Mouse (Mus musculus) hindbrain, embryonic 14.5 days (tissue): Measurements from ENCODE around the gene Trmt13. TPM values are rescaled to one million over a fixed set of nuclear protein-coding genes. Genes with fewer than 3 reads are reported as not detected.
"Not testable (repeated sequence)": the region's sequence is repeated elsewhere in the genome, so short reads cannot be mapped to it uniquely, and the experiment has no call there.

Source experiments
- ATAC-seq: fragments of 200-750 bp; cut with Nextera tagmentation; 2 replicates; pipeline ENCODE4 v1.8.0; 2017; ENCODE audit warnings: moderate number of reproducible peaks, mild to moderate bottlenecking, moderate TSS enrichment, moderate library complexity; ENCODE audit not compliant: low FRiP score
- DNase-seq: peaks from one replicate; pipeline ENCODE4 v3.0.0-alpha.2; 2015; ENCODE audit warnings: low spot score
- H3K27ac ChIP-seq: fragments of 300-500 bp; sonication (generic); 2 replicates; pipeline ENCODE4 v1.5.1; 2014; ENCODE audit warnings: mild to moderate bottlenecking, moderate library complexity
- H3K27me3 ChIP-seq: fragments of 300-500 bp; sonication (generic); 2 replicates; pipeline ENCODE4 v1.6.1; 2014; ENCODE audit warnings: mild to moderate bottlenecking, low read length, mixed read lengths; ENCODE audit not compliant: control insufficient read depth, insufficient read depth
- H3K36me3 ChIP-seq: fragments of 300-500 bp; sonication (generic); replicated peaks from 2 replicates; pipeline ENCODE4 v1.6.1; 2014; ENCODE audit not compliant: control insufficient read depth, insufficient read depth
- H3K4me1 ChIP-seq: fragments of 300-500 bp; sonication (generic); replicated peaks from 2 replicates; pipeline ENCODE4 v1.6.1; 2014; ENCODE audit warnings: antibody characterized with exemption, low read length, mixed read lengths; ENCODE audit not compliant: control insufficient read depth, insufficient read depth
- H3K4me2 ChIP-seq: fragments of 300-500 bp; sonication (generic); replicated peaks from 2 replicates; pipeline ENCODE4 v1.6.1; 2014; ENCODE audit warnings: mild to moderate bottlenecking, moderate library complexity
- H3K4me3 ChIP-seq: fragments of 300-500 bp; sonication (generic); replicated peaks from 2 replicates; pipeline ENCODE4 v1.5.1; 2014; ENCODE audit warnings: mild to moderate bottlenecking, low read length
- H3K9ac ChIP-seq: fragments of 300-500 bp; sonication (generic); 2 replicates; pipeline ENCODE4 v1.6.1; 2014
- H3K9me3 ChIP-seq: fragments of 300-500 bp; sonication (generic); 2 replicates; pipeline ENCODE4 v1.6.1; 2016; ENCODE audit warnings: low read length; ENCODE audit not compliant: control insufficient read depth
- WGBS: fragments of 180-500 bp; shearing (Covaris S2); extraction: QIAGEN DNeasy Blood & Tissue Kit; methylation state at CpG from one replicate; pipeline ENCODE4 v1.1.7; 2014; 5-methylcytosine and 5-hydroxymethylcytosine counted together
- polyA plus RNA-seq: library from polyadenylated mRNA; unstranded; fragments of >200 nt; fragmentation: Nextera tagmentation; extraction: Ambion mirVana; gene quantifications from 2 replicates; pipeline ENCODE4 v1.2.1, GENCODE M21; 2014

The Trmt13 gene
- 15.9 and 24.5 TPM in 2 replicates for polyA plus RNA-seq

DNA sequence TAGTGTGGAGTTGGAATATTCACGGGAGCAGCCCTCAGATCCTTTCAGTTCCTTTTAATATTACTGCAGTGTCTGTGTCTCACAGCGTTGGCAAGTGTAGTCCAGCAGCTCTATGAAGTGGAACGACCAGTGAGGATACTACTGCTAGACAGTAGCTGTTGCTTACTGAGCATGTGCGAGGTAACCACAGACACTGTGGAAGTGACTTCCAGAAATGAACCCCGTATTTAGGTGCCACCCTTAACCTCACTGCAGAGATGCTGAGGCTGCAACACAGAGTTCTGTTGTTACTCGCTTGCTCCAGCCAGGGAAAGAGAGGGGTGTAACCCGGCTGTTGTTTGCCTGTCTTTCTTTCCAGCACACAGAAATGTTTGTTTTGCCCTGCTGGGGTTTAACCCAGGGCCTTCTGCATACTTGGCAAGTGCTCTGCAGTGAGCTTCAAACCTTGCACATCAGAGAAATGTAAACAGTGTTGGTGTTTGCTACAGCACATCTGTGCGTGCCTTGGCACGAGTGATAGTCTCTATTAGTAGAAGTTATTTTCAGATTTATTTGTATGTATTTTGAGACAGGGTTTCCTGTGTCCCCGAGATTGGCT lies at the start of gene Trmt13:
Gene Trmt13, minus strand, starts transcription at position 293 of the 598 bp plus-strand sequence.
- 81% methylated on average over 10 of the region's 10 CpGs for WGBS
- no peak within 1 kb of the TSS for H3K9ac ChIP-seq
- H3K27me3 ChIP-seq: no peaks in the 10 kb centered on the region
- no peak within 1 kb of the TSS for H3K27ac ChIP-seq
- no peaks in the 10 kb centered on the region for H3K4me1 ChIP-seq
- ATAC-seq (no peak), DNase-seq (no peak)
- H3K4me2 ChIP-seq: no peak within 1 kb of the TSS
- H3K36me3 ChIP-seq: peaks cover 68% of the 10 kb centered on the region
- H3K9me3 ChIP-seq: no peaks in the 10 kb centered on the region
- no peak within 1 kb of the TSS for H3K4me3 ChIP-seq

DNA sequence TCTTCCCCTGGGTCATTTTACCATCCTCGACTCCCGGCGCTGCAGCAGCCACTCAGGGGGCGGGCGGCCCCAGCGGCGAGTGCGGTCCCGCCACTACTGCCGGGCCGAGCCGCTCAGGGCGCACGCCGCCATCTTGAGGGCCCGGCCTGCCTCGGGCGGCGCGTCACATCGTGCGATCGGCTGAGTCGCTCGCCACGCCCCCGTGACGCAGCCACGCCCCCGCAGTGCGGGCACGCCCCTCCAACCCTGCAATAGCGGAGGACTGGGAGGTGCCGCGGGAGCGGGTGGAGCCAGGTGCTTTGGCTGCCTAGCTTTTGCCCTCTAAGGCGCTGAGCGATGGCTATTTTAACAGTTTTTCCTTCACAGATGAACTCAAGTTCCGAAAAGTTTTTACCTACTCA lies 48.1 kb upstream of the Trmt13 start, which contains the start of gene Mfsd14a:
Gene Mfsd14a, minus strand, starts transcription at position 215 of the 401 bp plus-strand sequence.
- peak within 1 kb of the TSS; percentile 95 for H3K27ac ChIP-seq
- no peaks in the 10 kb centered on the region for H3K9me3 ChIP-seq
- H3K36me3 ChIP-seq: no peaks in the 10 kb centered on the region
- peak within 1 kb of the TSS; percentile 78 for H3K4me2 ChIP-seq
- DNase-seq (peak; percentile 94), ATAC-seq (peak; percentile 99)
- peaks cover 29% of the 10 kb centered on the region for H3K4me1 ChIP-seq
- under 1% methylated on average over 39 of the region's 39 CpGs for WGBS
- peak within 1 kb of the TSS; percentile 98 for H3K9ac ChIP-seq
- no peaks in the 10 kb centered on the region for H3K27me3 ChIP-seq
- peak within 1 kb of the TSS; percentile 74 for H3K4me3 ChIP-seq

DNA sequence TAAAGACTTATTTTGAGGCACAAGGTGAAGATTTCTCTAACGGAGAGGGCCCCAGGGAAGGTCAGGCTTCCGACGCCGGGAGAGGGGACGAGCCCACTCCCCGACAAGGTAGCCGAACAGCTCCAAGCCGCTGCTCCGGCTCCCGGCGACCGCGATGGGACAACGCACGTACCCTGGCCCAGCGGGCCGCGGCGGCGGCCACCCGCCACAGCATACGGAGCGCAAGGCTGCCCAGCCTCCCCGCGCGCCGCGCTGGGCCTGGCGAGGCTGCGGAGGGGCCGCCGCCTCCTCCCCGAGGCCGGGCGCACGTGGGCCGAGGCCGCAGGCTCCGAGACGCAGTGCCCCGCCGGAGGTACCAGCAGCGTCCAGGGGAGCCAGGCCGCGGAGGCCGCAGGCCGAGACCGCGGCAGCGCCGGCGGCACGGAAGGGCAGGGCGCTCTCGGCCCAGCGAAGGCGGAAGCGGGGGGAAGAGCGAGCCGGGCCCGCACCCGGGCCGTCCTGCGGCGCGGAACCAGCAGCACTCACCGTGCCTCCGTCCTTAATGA lies 47.6 kb upstream of the Trmt13 start:
- Histone ChIP-seq H3K9ac (peak overlapping the region; percentile 98), H3K4me2 (peak overlapping the region; percentile 78), H3K4me1 (peaks cover 29% of the 10 kb centered on the region), H3K36me3 (no peaks in the 10 kb centered on the region), H3K4me3 (peak overlapping the region; percentile 74), H3K27ac (peak overlapping the region; percentile 95), H3K9me3 (no peaks in the 10 kb centered on the region), H3K27me3 (no peaks in the 10 kb centered on the region)
- peak; percentile 87 for ATAC-seq
- under 1% methylated on average over 55 of the region's 68 CpGs for WGBS
- peak; percentile 46 for DNase-seq

DNA sequence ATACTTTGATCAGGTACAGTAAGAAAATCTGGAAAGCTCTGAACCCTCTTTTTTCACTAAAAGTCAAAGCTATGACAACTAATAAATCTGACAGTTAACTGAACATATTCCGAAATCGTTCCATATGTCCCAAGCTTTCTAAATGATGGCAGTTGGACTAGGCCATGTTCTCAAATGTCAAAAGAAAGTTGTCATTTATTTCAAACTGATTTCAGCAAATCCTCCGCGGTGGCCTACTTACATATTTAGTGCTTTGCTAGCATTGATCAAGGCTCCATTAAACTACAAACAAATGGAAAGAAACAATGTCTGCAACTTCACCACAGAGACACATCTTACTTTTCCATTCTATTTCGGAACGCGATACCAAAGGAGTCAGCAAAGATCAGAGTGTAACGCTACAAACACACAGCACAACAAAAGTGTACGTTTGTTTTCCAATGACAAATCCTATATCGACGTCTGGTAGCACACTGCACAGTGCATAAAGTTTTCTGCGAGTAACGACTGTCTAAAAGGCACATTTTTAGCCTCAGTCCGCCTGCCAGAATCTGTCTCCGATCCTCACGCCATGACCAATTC lies 47.0 kb upstream of the Trmt13 start:
- peaks cover 34% of the 10 kb centered on the region for H3K4me1 ChIP-seq
- no peaks in the 10 kb centered on the region for H3K36me3 ChIP-seq
- no peaks in the 10 kb centered on the region for H3K27me3 ChIP-seq
- peak overlapping the region; percentile 95 for H3K27ac ChIP-seq
- H3K9ac ChIP-seq: peak overlapping the region; percentile 98
- no peaks in the 10 kb centered on the region for H3K9me3 ChIP-seq
- H3K4me2 ChIP-seq: peak overlapping the region; percentile 78
- WGBS: 7% methylated on average over 16 of the region's 16 CpGs
- DNase-seq (no peak), ATAC-seq (no peak)
- H3K4me3 ChIP-seq: peak overlapping the region; percentile 74

DNA sequence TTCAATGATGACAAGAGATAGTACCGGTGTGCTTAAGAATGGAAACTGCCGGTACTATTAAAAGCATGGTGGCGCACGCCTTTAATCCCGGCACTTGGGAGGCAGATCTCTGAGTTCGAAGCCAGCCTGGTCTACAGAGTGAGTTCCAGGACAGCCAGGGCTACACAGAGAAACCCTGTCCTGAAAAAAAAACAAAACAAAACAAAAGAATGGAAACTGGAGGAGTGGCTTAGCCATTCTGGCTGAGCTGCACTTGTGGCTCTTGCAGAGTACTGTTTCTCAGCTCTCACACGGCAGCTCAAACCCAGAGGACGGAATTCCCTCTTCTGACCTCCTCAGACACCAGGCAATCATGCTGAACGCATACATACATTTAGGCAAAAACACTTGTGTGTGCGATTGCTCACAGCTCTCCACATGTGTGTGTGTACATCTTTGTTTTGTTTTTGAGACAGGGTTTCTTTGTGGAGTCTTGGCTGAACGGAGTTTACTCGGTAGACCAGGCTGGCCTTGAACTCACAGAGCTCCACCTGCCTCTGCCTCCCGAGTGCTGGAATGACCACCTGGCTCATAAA lies 45.6 kb upstream of the Trmt13 start:
- 81% methylated on average over 13 of the region's 13 CpGs for WGBS
- Histone ChIP-seq H3K4me3 (no peak overlapping the region), H3K27ac (no peak overlapping the region), H3K4me2 (no peak overlapping the region), H3K9ac (no peak overlapping the region), H3K36me3 (no peaks in the 10 kb centered on the region), H3K9me3 (no peaks in the 10 kb centered on the region), H3K4me1 (peaks cover 34% of the 10 kb centered on the region), H3K27me3 (no peaks in the 10 kb centered on the region)
- DNase-seq (no peak), ATAC-seq (no peak)

DNA sequence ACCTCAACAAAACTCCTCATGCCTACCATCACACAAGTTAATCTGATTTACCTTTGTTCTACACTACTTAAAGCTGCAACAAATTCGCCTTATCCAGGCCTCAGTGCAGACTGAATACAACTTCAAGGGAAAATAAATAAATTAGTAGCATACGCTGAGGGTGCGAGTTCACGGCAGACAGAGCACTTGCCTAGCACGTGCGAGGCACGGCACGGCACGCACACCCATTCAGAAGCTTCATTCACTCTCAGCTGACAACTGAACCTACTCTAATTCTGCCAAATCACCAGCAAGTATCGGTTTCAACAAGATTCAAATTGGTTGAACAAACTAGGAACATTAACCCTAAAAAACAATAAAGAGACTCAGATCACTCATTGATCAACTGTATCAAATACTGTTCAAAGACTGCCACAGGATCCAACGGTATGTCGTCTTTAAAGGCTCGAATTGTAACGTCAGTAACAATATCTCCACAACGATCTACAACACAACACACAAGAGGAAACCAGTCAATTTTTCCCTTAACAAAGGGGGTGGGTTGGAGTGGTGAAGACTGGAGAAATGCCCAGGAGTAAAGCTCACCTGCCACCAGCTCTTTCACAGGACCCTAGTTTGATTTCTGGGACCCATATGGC lies 44.7 kb upstream of the Trmt13 start:
- ATAC-seq (no peak), DNase-seq (no peak)
- H3K36me3 ChIP-seq: no peaks in the 10 kb centered on the region
- WGBS: 80% methylated on average over 15 of the region's 15 CpGs
- no peak overlapping the region for H3K27ac ChIP-seq
- no peak overlapping the region for H3K9ac ChIP-seq
- no peak overlapping the region for H3K4me2 ChIP-seq
- no peak overlapping the region for H3K4me3 ChIP-seq
- no peaks in the 10 kb centered on the region for H3K27me3 ChIP-seq
- H3K4me1 ChIP-seq: peaks cover 34% of the 10 kb centered on the region
- H3K9me3 ChIP-seq: no peaks in the 10 kb centered on the region

DNA sequence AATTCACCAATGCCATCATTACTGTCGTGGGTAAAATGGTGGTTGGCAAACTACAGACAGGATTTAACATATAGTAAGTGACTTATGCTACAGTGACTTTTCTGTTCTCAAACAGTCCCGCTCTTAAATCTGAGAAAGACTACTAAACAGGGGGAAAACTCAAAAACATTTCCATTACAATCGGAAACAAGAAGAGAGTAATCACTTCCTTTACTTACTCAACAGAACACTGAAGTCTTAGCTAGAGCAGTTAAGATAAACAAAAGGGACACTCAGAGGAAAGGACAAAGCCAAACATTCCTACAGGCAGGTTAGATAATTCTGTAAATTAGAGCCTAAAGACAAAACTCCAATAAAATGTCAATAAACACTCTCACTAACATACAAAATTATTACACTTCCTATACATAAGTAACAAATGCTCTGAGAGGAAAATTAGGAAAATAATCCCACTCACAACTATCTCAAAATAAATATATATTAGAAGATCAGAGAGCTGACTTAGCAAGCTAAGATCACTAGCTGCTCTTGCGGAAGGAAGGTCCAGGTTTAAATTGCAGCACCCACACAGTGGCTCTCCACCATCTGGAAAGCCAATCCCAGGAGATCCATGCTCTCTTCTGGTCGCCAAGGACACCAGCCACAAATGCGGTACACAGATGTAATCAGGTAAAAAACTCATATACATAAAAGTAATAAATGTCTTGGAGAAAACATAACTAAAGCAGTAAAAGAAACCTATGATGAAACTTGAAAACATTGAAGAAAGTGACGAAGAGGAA lies 42.0 kb upstream of the Trmt13 start:
- no peak for DNase-seq
- H3K36me3 ChIP-seq: no peaks in the 10 kb centered on the region
- H3K9me3 ChIP-seq: no peaks in the 10 kb centered on the region
- ATAC-seq: no peak
- no peak overlapping the region for H3K27ac ChIP-seq
- no peak overlapping the region for H3K4me2 ChIP-seq
- H3K27me3 ChIP-seq: no peaks in the 10 kb centered on the region
- WGBS: 80% methylated on average over 7 of the region's 7 CpGs
- H3K4me1 ChIP-seq: peaks cover 41% of the 10 kb centered on the region
- H3K4me3 ChIP-seq: no peak overlapping the region
- no peak overlapping the region for H3K9ac ChIP-seq

DNA sequence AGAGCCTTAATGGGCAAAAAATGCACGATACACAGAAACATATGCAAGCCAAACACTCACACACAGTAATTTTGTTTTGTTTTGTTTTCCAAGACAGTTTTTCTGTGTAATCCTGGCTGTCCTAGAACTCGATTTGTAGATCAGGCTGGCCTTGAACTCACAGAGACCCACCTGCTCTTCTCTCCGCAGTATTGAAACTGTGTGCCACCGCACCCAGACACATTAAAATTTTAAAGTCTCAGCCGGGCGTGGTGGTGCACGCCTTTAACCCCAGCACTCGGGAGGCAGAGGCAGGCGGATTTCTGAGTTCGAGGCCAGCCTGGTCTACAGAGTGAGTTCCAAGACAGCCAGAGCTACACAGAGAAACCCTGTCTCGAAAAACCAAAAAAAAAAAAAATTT lies 39.7 kb upstream of the Trmt13 start:
- H3K27ac ChIP-seq, ATAC-seq, H3K9ac ChIP-seq, H3K9me3 ChIP-seq, DNase-seq, H3K36me3 ChIP-seq, H3K4me2 ChIP-seq, H3K27me3 ChIP-seq, H3K4me3 ChIP-seq: not testable (repeated sequence)
- H3K4me1 ChIP-seq: 0 out of 2 replicates have a peak, but pooled peaks cover 18% of the 10 kb centered on the region
- WGBS: 94% methylated on average over 10 of the region's 11 CpGs
